Comparison of ENCODE assay signal across 18 mouse cellular contexts in genomic region chr10:92790893-92791530, GRCm38 (mm10).
DNase-seq lines count a peak whose midpoint lies in the region; ATAC-seq and TF ChIP-seq lines count a peak whose summit lies in the region.
"Had no signal": no experiment of that assay in that cellular context is flagged by ENCODE, and none has a peak within 500 bp of the region (broad histone marks: within the 10 kb centered on the region; RNA-seq: fewer than 3 reads in every experiment).

No protein-coding gene starts in this region.

- no peak for ATAC-seq in midbrain, embryonic 15.5 days (replicated peaks)
- no peak for ATAC-seq in midbrain, embryonic 13.5 days
- ATAC-seq: Patski had no signal

- peak overlapping the region; percentile 11; the same call in 1 of the 2 replicates for H3K4me3 ChIP-seq in midbrain, embryonic 10.5 days
- no peak overlapping the region for H3K4me3 ChIP-seq in midbrain, embryonic 15.5 days
- no peak overlapping the region for H3K4me3 ChIP-seq in CH12.LX (replicated peaks in 1 of 3; ENCODE audit: low read depth in 2 of 3, low read length in 2 of 3, poor library complexity in 1 of 3)
- no peak overlapping the region for H3K4me3 ChIP-seq in midbrain, embryonic 13.5 days (replicated peaks)
- H3K4me3 ChIP-seq: limb, embryonic 15.5 days had no signal

- H3K4me2 ChIP-seq in midbrain, embryonic 15.5 days = no peak overlapping the region
- peak overlapping the region; percentile 61 for H3K4me2 ChIP-seq in CH12.LX (ENCODE audit: insufficient read depth, low read depth, poor library complexity, severe bottlenecking)
- H3K4me2 ChIP-seq in midbrain, embryonic 13.5 days (replicated peaks) = peak overlapping the region; percentile 25; the same call in 1 of the 2 replicates
- H3K4me2 ChIP-seq: limb, embryonic 15.5 days had no signal

- no peak overlapping the region for H3K9ac ChIP-seq in midbrain, embryonic 15.5 days
- no peak overlapping the region for H3K9ac ChIP-seq in CH12.LX (ENCODE audit: insufficient read depth, low read depth)
- H3K9ac ChIP-seq in midbrain, embryonic 13.5 days (replicated peaks) = no peak overlapping the region
- H3K9ac ChIP-seq: limb, embryonic 15.5 days had no signal

- no peaks in the 10 kb centered on the region for H3K9me3 ChIP-seq in midbrain, embryonic 10.5 days (replicated peaks)
- no peaks in the 10 kb centered on the region for H3K9me3 ChIP-seq in midbrain, embryonic 15.5 days
- H3K9me3 ChIP-seq in CH12.LX (replicated peaks; ENCODE audit: low read length) = no peaks in the 10 kb centered on the region
- H3K9me3 ChIP-seq in midbrain, embryonic 13.5 days = no peaks in the 10 kb centered on the region
- H3K9me3 ChIP-seq: limb, embryonic 15.5 days had no signal

- dilution Hi-C loops in CH12.LX (cut with MboI; ENCODE audit: extremely low pct_ligation_motif_present, extremely low pct_unique_long_range_greater_than_20kb, low sequenced_read_pairs) = no loop called here

- H3K36me3 ChIP-seq in midbrain, embryonic 10.5 days = no peaks in the 10 kb centered on the region
- no peaks in the 10 kb centered on the region for H3K36me3 ChIP-seq in midbrain, embryonic 15.5 days (replicated peaks)
- H3K36me3 ChIP-seq in CH12.LX (replicated peaks in 1 of 2; ENCODE audit: control insufficient read depth in 1 of 2, insufficient read depth in 1 of 2, low read length in 1 of 2) = no peaks in the 10 kb centered on the region
- no peaks in the 10 kb centered on the region for H3K36me3 ChIP-seq in midbrain, embryonic 13.5 days
- H3K36me3 ChIP-seq: limb, embryonic 15.5 days had no signal

- no peaks in the 10 kb centered on the region for H3K79me2 ChIP-seq in CH12.LX (replicated peaks; ENCODE audit: control insufficient read depth, extremely low read depth, insufficient read depth, poor library complexity, severe bottlenecking)

- 75% methylated on average over 7 of the region's 7 CpGs for WGBS in midbrain, embryonic 10.5 days
- 32% methylated on average over 7 of the region's 7 CpGs for WGBS in midbrain, embryonic 15.5 days
- WGBS in midbrain, embryonic 13.5 days = 38% methylated on average over 7 of the region's 7 CpGs

- no peak for TF ChIP-seq RAD21 in CH12.LX (IDR thresholded peaks at IDR 0.05; ENCODE audit: low read depth, low read length)

- H3K27me3 ChIP-seq in midbrain, embryonic 10.5 days (ENCODE audit: low read depth, poor library complexity, severe bottlenecking) = no peaks in the 10 kb centered on the region
- H3K27me3 ChIP-seq in midbrain, embryonic 15.5 days (replicated peaks) = no peaks in the 10 kb centered on the region
- H3K27me3 ChIP-seq in CH12.LX (replicated peaks) = no peaks in the 10 kb centered on the region
- H3K27me3 ChIP-seq in midbrain, embryonic 13.5 days = no peaks in the 10 kb centered on the region
- H3K27me3 ChIP-seq: limb, embryonic 15.5 days; Patski had no signal

- no peak for TF ChIP-seq POLR2A in CH12.LX (IDR thresholded peaks at IDR 0.05; ENCODE audit: low read depth, low read length)

- H3K4me1 ChIP-seq in midbrain, embryonic 10.5 days = peaks cover 30% of the 10 kb centered on the region
- peaks cover 11% of the 10 kb centered on the region for H3K4me1 ChIP-seq in midbrain, embryonic 15.5 days
- peaks cover 12 to 34% of the 10 kb centered on the region in 2 experiments for H3K4me1 ChIP-seq in CH12.LX (ENCODE audit: control insufficient read depth in 1 of 2, insufficient read depth in 2 of 2)
- peaks cover 25% of the 10 kb centered on the region for H3K4me1 ChIP-seq in midbrain, embryonic 13.5 days (replicated peaks)
- H3K4me1 ChIP-seq: limb, embryonic 15.5 days had no signal

- in situ Hi-C loops in CH12.LX (cut with MboI; ENCODE audit: low pct_ligation_motif_present, low pct_unique_long_range_greater_than_20kb, low sequenced_read_pairs) = no loop called here

- peak; percentile 75 for TF ChIP-seq EP300 in CH12.LX (IDR thresholded peaks at IDR 0.05; ENCODE audit: low read length)

- DNase-seq in embryo, embryonic 10.5 days (ENCODE audit: low spot score) = peak; percentile 17
- DNase-seq in embryo, embryonic 9.5 days (ENCODE audit: extremely low spot score) = no peak
- DNase-seq in midbrain, embryonic 10.5 days (ENCODE audit: low spot score) = peak; percentile 22
- peak; percentile 70 for DNase-seq in CH12.LX (ENCODE audit: extremely low read depth)
- no peak for DNase-seq in gastrocnemius, postnatal 25 days
- DNase-seq in kidney, postnatal 36 days = no peak
- DNase-seq: adrenal gland, postnatal 36 days; cerebellum, adult 9-10 months; gastrocnemius, postnatal 10 days; heart, postnatal 14 days; layer of hippocampus, postnatal 36 days; lung, postnatal 10 days; thymus, postnatal 25 days had no signal

- H3K27ac ChIP-seq in midbrain, embryonic 10.5 days (replicated peaks) = peak overlapping the region; percentile 78
- no peak overlapping the region for H3K27ac ChIP-seq in midbrain, embryonic 15.5 days
- H3K27ac ChIP-seq in CH12.LX (ENCODE audit: insufficient read depth, low read depth) = no peak overlapping the region
- peak overlapping the region; percentile 21; the same call in 1 of the 2 replicates for H3K27ac ChIP-seq in midbrain, embryonic 13.5 days
- H3K27ac ChIP-seq: limb, embryonic 15.5 days; stomach, postnatal 0 days had no signal

- TF ChIP-seq CTCF in CH12.LX (conservative IDR thresholded peaks at IDR 0.05 in 1 of 2, IDR thresholded peaks at IDR 0.05 in 1 of 2; ENCODE audit: low read depth in 2 of 2, low read length in 2 of 2) = no peak

TF ChIP-seq in CH12.LX, 34 proteins besides CTCF, POLR2A, EP300 and RAD21:
- TF ChIP-seq ZKSCAN1 (IDR thresholded peaks at IDR 0.05; ENCODE audit: borderline replicate concordance, low read depth, low read length) (no peak), MXI1 (IDR thresholded peaks at IDR 0.05; ENCODE audit: low read depth, low read length) (no peak), GABPA (IDR thresholded peaks at IDR 0.05; ENCODE audit: insufficient replicate concordance, low read depth, low read length) (no peak), JUND (conservative IDR thresholded peaks at IDR 0.05; ENCODE audit: low read depth, low read length) (no peak), POLR2AphosphoS2 (IDR thresholded peaks at IDR 0.05; ENCODE audit: low read depth, low read length) (no peak), MEF2A (IDR thresholded peaks at IDR 0.05; ENCODE audit: borderline replicate concordance, low read depth, low read length) (0 out of 2 replicates have a peak, but pooled peaks have one; percentile 6), NRF1 (IDR thresholded peaks at IDR 0.05; ENCODE audit: low read depth, low read length) (no peak), UBTF (IDR thresholded peaks at IDR 0.05; ENCODE audit: low read depth, low read length) (no peak), TBP (conservative IDR thresholded peaks at IDR 0.05; ENCODE audit: low read depth, low read length) (no peak), MAZ (IDR thresholded peaks at IDR 0.05; ENCODE audit: low read depth, low read length) (no peak), CHD2 (IDR thresholded peaks at IDR 0.05; ENCODE audit: low read length) (no peak), MAFK (IDR thresholded peaks at IDR 0.05; ENCODE audit: insufficient replicate concordance, low read length) (0 out of 2 replicates have a peak, but pooled peaks have one; percentile 15), MAX (IDR thresholded peaks at IDR 0.05; ENCODE audit: low read length) (no peak), SMC3 (IDR thresholded peaks at IDR 0.05; ENCODE audit: low read depth, low read length) (no peak), JUN (IDR thresholded peaks at IDR 0.05; ENCODE audit: insufficient read depth, low read depth, low read length) (no peak), PAX5 (IDR thresholded peaks at IDR 0.05; ENCODE audit: low read length) (no peak), NELFE (IDR thresholded peaks at IDR 0.05; ENCODE audit: low read depth, low read length) (no peak), E2F4 (IDR thresholded peaks at IDR 0.05; ENCODE audit: insufficient replicate concordance, low read depth, low read length) (no peak), RCOR1 (conservative IDR thresholded peaks at IDR 0.05; ENCODE audit: low read depth, low read length) (no peak), ZNF384 (IDR thresholded peaks at IDR 0.05; ENCODE audit: low read depth, low read length) (peak; percentile 6), MYC (IDR thresholded peaks at IDR 0.05; ENCODE audit: low read depth, low read length) (no peak), KAT2A (IDR thresholded peaks at IDR 0.05; ENCODE audit: insufficient replicate concordance, low read length) (no peak), IRF4 (IDR thresholded peaks at IDR 0.05; ENCODE audit: low read depth, low read length) (peak; percentile 86; the same call in 1 of the 2 replicates), USF2 (conservative IDR thresholded peaks at IDR 0.05; ENCODE audit: low read depth, low read length) (no peak), TCF12 (IDR thresholded peaks at IDR 0.05; ENCODE audit: low read depth, low read length) (no peak), ZC3H11A (IDR thresholded peaks at IDR 0.05; ENCODE audit: low read depth, low read length) (no peak), CHD1 (IDR thresholded peaks at IDR 0.05; ENCODE audit: low read depth, low read length) (no peak), BHLHE40 (IDR thresholded peaks at IDR 0.05; ENCODE audit: low read depth, low read length) (no peak), ETS1 (conservative IDR thresholded peaks at IDR 0.05; ENCODE audit: low read depth, low read length) (no peak)

Comparison
In these comparisons a context has a peak if more than half of its experiments do, and no peak if none do; other contexts are left out.
1. DNase-seq: peak in embryo, embryonic 10.5 days (single experiment), midbrain, embryonic 10.5 days (single experiment) and CH12.LX (single experiment); none in embryo, embryonic 9.5 days (single experiment), gastrocnemius, postnatal 25 days (single experiment) and kidney, postnatal 36 days (0 of 2).
2. H3K27ac ChIP-seq: peak in midbrain, embryonic 10.5 days (single experiment) and midbrain, embryonic 13.5 days (single experiment); none in midbrain, embryonic 15.5 days (single experiment) and CH12.LX (single experiment).